Mouse (Mus musculus) thymus, postnatal 25 days (tissue): ENCODE data around the gene Zfp110.
"Not testable (repeated sequence)": the region's sequence is repeated elsewhere in the genome, so short reads cannot be mapped to it uniquely, and the experiment has no call there.

Experiments used
- DNase-seq: peaks from one replicate; pipeline ENCODE4 v3.0.0; 2022

The Zfp110 gene

DNA sequence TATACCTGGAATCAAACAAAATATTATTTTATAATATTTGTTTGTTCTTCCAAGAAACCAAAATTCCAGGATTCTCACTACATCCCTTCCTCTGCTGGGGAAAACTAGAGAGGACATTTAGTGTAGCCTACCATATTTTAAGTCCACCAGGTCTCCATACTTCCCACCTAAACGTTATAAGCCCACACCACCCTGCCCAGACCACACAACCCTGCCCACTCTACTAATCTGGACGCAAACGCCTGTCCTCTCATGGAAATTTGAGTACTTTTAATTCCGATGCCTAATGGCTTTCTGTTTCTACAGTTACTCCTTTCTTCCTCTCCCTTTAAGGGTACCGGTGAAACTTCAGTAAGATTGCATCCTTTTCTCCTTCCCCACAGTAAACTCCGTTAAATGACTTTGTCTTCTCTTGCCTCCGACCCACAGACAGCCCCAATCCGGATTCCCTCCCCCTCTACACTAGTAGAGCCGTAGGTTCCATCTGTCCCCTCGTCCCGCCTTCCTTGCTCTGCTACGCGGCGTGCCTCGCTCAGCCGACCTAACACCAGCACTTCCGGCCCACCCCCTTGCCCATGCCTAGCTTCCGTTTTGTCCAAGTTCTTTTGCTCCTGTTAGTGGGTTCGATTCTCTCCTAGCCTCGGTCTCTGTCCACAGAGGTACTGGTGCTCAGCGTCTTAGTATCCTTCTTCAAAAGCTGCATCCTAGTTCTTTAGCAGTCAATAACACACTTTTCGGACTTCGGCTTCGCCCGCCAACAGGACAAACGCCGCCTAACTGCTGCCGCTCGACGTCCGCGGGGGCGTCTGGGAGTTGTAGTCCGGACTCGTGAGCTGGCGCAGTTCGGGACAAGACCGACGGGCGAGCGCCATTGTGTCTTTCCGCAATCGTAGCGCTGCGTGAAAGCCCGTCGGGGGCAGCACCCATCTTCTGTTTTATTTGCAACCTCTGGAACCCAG lies at the start of gene Zfp110:
TSS of gene Zfp110 (plus strand) at position 600 of the 959 bp plus-strand sequence.
- peak; percentile 92 for DNase-seq

DNA sequence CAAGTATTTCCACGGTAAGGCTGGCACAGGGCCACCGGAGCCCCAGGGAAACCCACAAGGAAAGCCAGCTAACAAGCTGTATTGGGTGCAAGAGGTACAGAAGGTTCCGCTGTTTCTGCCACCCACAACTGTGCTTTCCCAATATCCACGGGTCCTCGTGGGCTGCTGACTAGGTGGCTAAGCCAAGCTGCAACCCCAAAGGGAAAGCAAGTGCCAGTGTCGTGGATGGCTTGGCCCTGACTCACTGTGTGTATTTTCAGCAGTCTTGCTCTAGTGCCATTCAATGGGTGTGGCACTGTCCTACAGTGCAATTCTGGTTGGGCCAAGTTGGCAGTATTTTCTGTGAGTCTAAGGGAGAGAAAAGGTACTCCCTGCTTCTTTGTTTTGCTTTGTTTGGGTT lies 47.2 kb upstream of the Zfp110 start:
- DNase-seq = no peak

DNA sequence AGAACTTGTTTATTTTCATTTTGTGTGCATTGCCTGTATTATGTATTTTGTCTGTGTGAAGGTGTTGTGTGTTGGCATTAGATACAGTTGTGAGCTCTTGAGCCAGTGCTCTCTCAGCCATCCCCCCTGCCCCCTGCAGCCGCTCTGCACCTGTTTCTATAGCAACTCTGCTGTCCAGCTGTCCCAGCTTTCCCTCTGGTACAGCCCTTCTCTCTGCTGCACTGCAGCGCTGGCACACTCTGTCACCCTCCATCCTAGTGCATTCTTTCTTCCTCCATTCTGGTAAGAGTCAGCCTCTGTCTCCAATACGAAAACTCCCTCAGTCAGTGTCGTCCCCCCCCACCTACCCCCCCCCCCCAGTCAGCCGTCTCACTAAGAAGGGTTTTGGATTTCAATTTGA lies 46.5 kb upstream of the Zfp110 start:
- no peak for DNase-seq

DNA sequence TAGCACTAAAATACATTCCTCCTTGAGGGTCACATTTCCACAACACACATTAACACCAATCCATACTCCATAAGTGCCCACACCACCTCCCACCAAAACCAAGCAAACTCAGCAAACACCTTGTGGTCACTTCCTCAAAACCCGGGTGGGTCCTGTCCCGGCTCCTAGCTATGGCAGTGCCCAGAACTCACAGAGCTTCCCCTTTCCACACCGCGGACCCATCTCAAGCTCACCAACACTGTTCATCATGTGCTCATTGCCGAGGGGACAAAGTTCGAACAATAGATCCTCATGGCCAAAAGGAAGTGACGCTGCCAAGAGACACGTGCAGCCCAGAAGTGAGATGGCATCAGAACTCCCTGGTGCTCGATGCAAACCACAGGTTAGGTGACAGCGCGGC lies 41.9 kb upstream of the Zfp110 start:
- not testable (repeated sequence) for DNase-seq

DNA sequence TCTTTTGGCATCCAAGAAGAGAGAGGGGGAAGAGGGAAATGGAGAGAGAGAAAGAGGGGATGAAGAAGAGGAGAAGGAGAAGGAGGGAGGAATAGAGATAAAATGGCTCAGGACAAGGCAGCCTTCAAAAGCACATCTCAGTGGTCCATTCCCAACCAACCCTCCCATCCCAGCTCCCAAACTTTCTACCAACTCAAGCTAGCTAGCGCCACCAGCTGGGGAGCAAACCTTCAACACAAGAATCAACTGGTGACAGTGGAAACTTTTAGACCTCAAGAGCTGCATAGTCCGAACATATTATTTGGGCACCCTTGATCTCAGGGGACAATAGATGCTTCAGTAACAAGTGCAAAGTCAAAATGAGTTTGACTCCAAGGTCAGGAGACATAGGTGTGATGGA lies 36.6 kb upstream of the Zfp110 start:
- DNase-seq = no peak

DNA sequence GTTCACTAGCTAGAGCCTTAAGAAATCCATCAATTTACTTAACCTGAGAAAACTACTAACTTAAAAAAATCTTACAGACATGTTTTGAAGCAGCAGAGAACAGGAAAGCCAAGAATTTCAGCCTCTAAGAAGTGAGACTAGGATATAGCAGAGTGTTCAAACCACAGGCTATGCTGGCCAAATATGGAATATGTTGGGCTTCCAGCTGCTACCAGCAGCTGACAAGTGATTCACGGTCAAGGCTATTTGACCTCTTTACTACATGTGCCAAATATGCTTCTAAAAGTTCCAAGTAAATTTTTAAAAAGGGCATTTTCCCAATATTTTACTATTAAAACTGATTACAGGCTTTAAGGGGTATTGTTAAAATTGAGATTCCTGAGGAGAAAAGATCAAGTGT lies 35.0 kb upstream of the Zfp110 start:
- DNase-seq = no peak

DNA sequence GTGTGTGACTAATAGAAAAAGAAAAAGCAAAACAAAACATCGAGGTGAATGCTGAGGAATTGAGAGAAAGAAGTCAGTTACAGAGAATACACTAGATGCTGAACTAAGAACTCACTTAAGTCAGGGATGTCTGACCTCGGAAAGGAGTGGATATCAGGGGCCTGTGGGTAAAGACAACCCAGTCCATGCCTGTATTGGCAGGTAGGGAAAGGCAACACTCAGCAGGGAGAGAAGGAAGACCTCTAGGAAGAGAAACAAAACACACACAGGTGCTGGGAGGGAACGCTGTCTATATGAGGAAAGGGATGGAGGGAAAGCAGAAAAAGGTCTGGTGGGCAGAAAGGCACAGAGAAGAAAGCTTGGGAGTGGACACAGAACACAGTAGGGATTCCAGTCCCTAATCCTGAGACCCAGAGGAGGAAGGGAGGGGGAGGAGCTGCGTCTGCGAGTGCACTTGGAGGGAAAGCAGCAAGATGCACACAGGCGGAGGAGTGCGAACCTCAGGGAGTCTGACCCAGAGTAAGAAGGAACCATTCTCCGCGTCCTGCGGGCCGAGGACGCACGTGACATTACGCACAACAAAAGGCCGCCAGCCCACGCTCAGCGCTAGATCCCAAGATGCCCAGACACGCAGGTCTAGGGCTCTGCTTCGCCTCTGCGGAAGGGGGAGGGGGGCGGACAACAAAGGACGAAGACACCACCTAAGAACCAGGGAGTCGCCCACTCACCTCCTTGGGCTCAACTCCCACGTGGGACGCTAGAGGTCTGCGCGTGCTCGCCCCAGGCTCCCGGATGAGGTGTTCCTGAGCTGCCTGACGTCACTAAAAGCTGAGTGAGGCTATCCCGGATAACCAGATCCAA lies 31.5 kb upstream of the Zfp110 start, which contains the start of gene Zscan18:
TSS of gene Zscan18 (minus strand) at position 770 of the 861 bp plus-strand sequence.
- peak; percentile 68 for DNase-seq

DNA sequence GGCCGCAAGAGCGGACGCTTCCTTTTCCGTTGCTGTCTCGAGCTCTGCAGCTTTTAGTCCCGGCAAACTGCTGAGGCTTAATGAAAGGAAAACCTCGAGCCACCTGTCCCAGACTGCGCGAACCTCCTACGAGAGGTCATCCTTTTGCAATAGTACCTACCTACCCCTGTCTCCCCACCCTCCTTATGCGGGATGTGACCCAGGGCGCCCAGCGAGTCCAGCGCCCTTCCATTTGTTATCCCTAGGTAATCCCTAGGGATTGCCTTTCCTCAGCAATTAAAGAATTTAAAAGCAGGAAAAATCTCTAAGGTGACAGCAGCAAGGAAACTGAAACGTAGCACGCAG lies 30.9 kb upstream of the Zfp110 start:
- no peak for DNase-seq

DNA sequence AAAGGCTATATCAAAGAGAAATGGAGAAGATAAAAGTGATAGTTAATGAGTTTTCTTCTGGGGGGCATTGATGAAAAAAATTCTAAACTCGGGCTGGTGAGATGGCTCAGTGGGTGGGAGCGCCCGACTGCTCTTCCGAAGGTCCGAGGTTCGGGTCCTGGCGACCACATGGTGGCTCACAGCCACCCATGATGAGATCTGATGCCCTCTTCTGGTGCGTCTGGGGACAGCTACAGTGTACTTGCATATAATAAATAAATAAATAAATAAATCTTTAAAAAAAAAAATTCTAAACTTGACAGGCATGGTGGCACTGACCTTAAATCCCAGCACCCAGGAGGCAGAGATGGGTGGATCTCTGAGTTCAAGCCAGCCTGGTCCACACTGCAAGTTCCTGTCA lies 19.0 kb upstream of the Zfp110 start:
- DNase-seq = no peak

DNA sequence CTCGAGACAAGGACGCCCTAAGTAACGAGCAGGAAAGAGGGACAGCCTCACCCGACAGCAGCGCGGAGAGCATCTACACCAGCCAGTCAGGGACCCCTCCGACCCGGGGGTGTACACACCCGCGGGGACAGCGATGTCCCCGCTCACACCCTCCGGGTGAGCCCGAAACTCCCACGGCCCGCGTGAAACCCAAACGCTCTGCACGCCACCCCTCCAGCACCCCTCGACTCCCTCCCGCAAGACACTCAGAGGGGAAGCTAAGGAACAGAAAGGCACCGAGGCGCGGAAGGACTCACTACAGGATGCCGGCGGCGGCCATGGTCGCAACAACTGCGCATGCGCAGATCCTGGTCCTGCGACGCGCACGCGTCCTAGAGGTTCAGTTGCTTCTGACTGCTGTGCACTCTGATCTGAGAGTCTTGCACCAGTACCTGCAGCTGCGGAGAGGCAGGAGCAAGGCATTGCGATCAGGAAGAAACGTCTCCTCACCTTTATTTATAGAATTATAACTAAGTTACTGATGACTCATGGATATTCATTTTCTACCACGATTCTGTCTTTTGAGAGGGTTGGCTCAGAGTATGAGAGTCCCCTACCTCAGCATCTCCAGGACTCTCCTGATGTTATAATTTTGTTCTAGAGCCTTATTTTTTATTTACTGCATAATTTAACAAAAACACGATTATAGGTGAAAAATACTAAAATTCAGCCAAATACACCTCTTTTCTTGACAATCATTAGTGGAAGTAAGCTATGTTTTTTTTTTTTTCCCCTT lies 15.9 kb upstream of the Zfp110 start, which contains the start of gene Zfp329:
TSS of gene Zfp329 (minus strand) at position 338 of the 775 bp plus-strand sequence.
- DNase-seq = peak; percentile 94

DNA sequence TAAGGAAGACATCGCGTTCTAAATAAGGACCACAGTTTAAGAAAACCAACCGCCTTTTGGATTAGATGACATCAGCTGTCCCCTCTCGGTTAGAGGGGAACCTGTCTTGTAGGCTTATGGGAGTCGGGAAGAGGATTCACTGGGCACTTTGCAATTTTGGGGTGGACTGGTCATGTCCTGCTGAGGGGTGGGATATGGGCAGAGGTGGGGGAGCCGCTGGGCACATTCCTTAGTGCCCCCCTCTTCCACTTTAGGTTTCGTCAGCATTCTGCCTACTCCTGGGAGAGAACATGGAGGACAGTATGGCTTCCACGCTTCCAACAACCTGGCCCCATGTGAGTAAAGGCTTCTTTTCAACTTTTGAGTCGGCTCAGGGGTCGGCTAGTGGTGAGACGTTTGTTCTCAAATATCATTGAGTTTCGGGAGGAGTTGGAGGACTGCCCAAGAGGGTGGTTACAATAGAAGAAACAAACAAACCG lies 671 bp downstream of the Zfp110 start:
- DNase-seq = no peak

DNA sequence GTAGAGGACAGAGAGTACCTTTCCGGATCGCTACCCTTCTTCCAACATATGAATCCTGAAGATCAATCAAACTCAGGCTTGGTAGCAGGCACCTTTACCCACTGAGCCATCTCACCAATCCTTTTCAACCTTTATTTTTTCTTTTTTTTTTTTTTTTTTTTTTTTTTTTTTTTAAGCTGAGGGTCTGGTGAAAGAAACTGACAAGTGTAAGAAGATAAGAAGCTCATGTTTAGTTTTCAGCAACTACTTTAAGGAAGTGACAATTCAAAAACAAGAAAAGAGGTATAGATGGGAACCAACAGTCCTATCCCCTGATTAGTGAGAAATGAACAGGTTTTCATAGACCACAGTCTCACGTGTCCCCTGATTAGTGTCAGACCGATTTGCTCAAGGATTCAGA lies 1.2 kb downstream of the Zfp110 start:
- DNase-seq = no peak

DNA sequence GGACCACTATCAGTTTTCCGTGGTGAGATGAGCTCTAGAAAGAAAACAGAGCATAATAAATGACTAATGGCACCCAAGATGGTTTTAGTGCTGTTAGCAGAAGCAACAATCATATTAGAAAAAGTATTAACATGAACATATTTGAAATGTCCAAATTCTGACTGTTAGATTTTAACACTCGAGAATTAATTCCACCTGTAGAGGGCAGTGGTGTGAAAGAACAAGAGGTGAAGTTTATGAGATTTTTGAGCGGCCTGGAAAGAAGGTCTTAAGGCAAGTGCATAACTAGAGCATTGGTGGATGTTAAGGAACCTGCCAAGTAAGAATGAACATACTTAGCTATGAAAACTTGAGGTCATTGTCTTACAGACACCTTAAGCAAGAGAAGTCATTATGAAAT lies 39.7 kb downstream of the Zfp110 start:
- no peak for DNase-seq

DNA sequence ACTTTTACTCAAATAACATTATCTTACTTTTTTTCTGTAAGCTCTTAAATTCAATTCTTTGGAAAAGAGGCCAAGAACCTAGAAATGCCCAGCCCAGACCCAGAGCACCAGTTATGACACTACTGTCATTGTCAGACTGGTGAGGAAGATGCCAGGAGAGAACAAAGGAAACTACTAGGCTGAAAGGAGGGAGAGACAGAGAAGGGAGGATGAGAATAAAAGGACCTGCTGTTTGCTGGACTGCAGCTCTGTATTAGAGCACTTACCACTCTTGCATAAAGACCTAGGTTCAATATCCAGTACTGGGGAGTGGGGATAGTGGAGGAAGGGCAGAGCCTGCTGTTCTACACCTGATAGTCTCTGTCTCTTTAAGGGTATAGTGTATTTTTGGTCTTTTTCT lies 45.5 kb downstream of the Zfp110 start:
- DNase-seq = no peak

DNA sequence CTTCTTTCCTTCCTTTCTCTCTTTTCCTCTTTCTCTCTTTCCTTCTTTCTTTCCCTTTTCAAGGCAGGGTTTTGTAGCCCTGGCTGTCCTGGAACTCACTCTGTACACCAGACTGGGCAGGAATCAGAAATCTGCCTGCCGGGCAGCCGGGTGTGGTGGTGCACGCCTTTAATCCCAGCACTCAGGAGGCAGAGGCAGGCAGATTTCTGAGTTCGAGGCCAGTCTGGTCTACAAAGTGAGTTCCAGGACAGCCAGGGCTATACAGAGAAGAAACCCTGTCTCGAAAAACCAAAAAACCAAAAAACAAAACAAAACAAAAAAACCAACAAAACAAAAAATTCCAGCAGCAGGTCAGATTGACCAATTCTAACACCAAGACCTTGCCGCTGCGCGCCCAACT lies 45.9 kb downstream of the Zfp110 start:
- DNase-seq = not testable (repeated sequence)

DNA sequence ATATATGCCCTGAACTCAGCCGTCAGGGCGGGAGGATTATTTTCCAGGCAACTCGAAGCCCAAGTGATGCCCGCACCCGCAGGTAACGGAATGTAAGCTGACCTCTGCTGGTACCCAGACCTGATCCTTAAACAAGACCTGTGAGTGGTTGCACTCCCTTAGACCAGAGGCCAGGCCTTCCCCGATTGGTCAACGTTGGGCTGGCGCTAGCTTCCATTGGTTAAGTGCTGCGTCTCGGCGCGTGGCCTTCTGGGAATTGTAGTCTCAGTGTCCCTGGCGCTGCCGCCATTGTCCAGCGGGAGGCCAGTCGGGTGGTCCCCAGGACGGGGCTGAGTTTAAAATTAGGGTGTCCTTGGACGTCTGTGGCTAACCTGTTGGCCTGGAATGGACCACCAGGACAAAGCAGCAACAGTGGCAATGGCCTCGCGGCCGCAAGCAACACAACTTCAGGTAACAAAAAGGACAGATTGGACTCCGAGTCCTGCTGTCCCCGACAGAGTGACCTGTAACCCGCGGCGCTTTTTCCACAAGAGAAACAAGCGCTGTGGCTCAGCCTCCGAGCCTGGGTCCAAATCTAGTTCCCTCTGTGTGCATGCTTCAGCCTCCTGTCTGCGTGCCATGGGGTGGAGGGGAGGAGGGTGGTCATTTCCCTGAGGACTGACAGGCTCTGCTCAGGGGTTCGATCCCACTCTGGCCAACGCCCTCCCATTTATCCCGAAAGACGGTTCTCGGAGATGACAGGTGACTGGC lies 46.5 kb downstream of the Zfp110 start, which contains the start of gene Zfp128:
TSS of gene Zfp128 (plus strand) at position 267 of the 750 bp plus-strand sequence.
- peak; percentile 90 for DNase-seq

DNA sequence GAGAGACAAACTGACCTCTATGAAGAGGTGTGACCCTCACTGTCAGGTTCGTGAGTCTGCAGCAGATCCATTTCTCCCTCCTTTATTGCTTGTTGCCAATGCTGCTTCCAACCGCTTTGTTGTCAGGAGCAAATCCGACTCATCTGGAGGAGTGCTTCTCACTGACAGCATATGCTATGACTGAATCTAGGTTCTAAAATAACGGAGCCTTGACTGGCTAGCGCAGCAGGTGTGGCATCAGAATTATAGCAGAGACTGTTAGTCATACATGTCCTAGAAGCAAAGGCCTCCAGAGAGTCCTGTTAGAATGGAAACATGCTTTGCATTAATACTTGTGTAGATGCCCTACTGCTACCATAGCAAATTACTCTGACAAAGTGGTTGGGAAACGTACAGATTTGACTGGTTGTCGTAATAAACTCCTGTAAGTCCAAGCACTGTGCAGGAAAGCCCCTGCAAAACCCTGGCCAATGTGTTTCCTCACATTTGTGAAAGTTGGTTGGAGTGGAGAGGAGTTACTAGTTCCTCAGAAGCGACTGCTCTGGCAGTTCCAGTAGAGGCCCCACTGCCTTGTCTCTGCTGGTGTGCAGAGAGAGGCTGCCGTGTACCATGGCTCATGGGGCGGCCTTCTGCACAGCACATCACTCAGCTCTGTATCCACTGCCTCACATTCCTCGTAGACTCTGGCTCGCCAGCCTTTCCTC lies 52.2 kb downstream of the Zfp110 start:
- no peak for DNase-seq

DNA sequence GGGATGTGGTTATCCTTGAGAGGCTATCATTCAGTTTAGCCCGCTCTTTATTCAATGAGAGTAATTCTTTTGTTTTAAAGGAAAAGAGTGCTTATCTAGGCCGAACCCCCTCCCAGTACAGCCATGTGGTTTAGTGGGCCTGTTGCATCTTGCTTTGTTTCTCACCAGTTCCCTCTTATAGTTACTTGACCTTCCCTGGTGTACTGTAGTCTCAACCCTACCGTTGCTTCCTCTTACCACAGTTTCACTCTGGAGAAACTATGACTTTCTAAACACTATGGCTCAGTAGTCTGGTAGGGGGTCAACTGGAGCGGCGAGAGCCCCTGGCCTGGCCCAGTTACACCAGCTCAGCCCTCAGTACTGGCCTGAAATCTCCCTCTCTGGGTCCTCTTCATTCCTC lies 53.0 kb downstream of the Zfp110 start:
- DNase-seq = no peak

DNA sequence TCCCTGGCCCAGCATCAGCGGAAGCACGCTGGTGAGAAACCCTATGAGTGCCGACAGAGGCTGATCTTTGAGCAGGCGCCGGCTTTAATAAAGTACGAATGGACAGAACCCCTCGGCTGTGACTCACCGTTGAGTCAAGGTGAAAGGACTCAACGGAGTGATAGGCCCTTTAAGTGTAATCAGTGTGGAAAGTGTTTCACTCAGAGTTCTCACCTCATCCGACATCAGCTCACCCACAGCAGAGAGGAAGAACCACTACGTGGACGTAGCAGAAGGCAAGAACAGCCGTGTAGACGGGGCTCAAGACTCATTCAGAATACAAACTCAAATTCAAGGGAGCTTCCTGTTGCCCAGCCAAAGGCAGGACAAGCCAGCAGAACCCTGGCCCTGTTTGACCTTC lies 56.4 kb downstream of the Zfp110 start:
- no peak for DNase-seq

DNA sequence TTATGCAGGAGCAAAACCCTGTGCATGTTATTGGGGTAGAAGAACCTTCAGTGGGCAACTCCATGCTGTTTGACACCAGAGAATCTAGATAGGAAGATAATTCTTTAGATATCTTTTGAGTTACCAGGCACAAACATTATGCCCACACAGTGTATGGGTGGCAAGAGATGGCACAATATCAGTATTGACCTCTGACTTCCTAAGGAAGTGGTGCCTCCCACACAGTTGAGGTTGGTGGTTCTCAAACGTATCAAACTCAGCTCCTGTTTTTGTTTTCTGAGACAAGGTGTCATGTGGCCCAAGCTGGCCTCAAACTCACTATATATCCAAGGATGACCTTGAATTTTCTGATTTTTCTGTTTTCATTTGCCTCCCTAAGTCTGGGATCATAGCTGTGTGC lies 56.8 kb downstream of the Zfp110 start:
- no peak for DNase-seq
